Mouse (Mus musculus) neural tube, embryonic 12.5 days (tissue): ENCODE data around the gene Fbxl13. TPM values are rescaled to one million over a fixed set of nuclear protein-coding genes. Genes with fewer than 3 reads are reported as not detected.

Experiments
- ATAC-seq: fragments of 200-750 bp; cut with Nextera tagmentation; 2 replicates; pipeline ENCODE4 v1.8.0; 2017; ENCODE audit warnings: low read depth, mild to moderate bottlenecking, moderate TSS enrichment, moderate library complexity; ENCODE audit not compliant: low FRiP score
- H3K27ac ChIP-seq: fragments of 300-500 bp; sonication (generic); 2 replicates; pipeline ENCODE4 v1.5.1; 2016
- H3K27me3 ChIP-seq: fragments of 300-500 bp; sonication (generic); replicated peaks from 2 replicates; pipeline ENCODE4 v1.6.1; 2016; ENCODE audit warnings: mild to moderate bottlenecking
- H3K36me3 ChIP-seq: fragments of 300-500 bp; sonication (generic); 2 replicates; pipeline ENCODE4 v1.6.1; 2016; ENCODE audit warnings: mild to moderate bottlenecking
- H3K4me1 ChIP-seq: fragments of 300-500 bp; sonication (generic); 2 replicates; pipeline ENCODE4 v1.6.1; 2016
- H3K4me2 ChIP-seq: fragments of 300-500 bp; sonication (generic); replicated peaks from 2 replicates; pipeline ENCODE4 v1.6.1; 2016; ENCODE audit warnings: mild to moderate bottlenecking
- H3K4me3 ChIP-seq: fragments of 300-500 bp; sonication (generic); 2 replicates; pipeline ENCODE4 v1.5.1; 2016
- H3K9ac ChIP-seq: fragments of 300-500 bp; sonication (generic); 2 replicates; pipeline ENCODE4 v1.6.1; 2016; ENCODE audit warnings: mild to moderate bottlenecking
- H3K9me3 ChIP-seq: fragments of 300-500 bp; sonication (generic); 2 replicates; pipeline ENCODE4 v1.6.1; 2016; ENCODE audit warnings: mild to moderate bottlenecking
- WGBS: fragments of 180-500 bp; shearing (Covaris S2); methylation state at CpG from one replicate; pipeline ENCODE4 v1.1.7; 2016; 5-methylcytosine and 5-hydroxymethylcytosine counted together
- polyA plus RNA-seq: library from polyadenylated mRNA; unstranded; fragments of >200 nt; fragmentation: Nextera tagmentation; extraction: Ambion mirVana; gene quantifications from 2 replicates; pipeline ENCODE4 v1.2.1, GENCODE M21; 2016

The Fbxl13 gene
- polyA plus RNA-seq, 1 experiment from 2014 or later = 0.39 TPM

GRCm38 (mm10) chr5:21675019-21675418, 29.6 kb upstream of the Fbxl13 start:
- H3K9ac ChIP-seq = no peak overlapping the region
- H3K4me2 ChIP-seq = no peak overlapping the region
- H3K4me1 ChIP-seq = no peaks in the 10 kb centered on the region; the same call in 1 of the 2 replicates
- H3K36me3 ChIP-seq = peaks cover 30% of the 10 kb centered on the region
- H3K9me3 ChIP-seq = no peaks in the 10 kb centered on the region
- 79% methylated on average over 12 of the region's 12 CpGs for WGBS
- no peak for ATAC-seq
- no peak overlapping the region for H3K4me3 ChIP-seq
- no peak overlapping the region for H3K27ac ChIP-seq
- H3K27me3 ChIP-seq = no peaks in the 10 kb centered on the region

DNA sequence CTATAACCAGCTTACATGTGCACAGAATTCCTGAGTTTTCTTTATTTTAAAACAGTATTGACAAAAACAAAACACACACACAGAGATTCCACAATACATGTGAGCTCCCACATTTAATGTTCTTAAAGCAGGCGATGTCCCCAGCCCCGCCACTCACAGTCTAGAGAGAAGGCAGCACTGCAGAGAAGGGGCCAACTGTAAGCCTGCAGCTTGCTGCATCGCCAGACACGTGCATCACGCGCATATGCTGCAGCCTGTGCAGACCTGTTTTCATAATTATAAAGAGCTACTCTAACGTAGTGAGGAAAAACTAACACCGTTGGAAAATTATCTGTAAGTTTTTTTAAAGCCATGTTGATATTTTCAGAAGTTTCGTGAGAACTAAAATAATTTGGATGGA, 28.3 kb upstream of the Fbxl13 start:
- Histone ChIP-seq H3K9ac (no peak overlapping the region), H3K4me2 (no peak overlapping the region), H3K36me3 (peaks cover 32% of the 10 kb centered on the region), H3K4me3 (no peak overlapping the region), H3K27me3 (no peaks in the 10 kb centered on the region), H3K4me1 (no peaks in the 10 kb centered on the region; the same call in 1 of the 2 replicates), H3K9me3 (no peaks in the 10 kb centered on the region), H3K27ac (no peak overlapping the region)
- peak; percentile 45; the same call in 1 of the 2 replicates for ATAC-seq
- 83% methylated on average over 9 of the region's 9 CpGs for WGBS

DNA sequence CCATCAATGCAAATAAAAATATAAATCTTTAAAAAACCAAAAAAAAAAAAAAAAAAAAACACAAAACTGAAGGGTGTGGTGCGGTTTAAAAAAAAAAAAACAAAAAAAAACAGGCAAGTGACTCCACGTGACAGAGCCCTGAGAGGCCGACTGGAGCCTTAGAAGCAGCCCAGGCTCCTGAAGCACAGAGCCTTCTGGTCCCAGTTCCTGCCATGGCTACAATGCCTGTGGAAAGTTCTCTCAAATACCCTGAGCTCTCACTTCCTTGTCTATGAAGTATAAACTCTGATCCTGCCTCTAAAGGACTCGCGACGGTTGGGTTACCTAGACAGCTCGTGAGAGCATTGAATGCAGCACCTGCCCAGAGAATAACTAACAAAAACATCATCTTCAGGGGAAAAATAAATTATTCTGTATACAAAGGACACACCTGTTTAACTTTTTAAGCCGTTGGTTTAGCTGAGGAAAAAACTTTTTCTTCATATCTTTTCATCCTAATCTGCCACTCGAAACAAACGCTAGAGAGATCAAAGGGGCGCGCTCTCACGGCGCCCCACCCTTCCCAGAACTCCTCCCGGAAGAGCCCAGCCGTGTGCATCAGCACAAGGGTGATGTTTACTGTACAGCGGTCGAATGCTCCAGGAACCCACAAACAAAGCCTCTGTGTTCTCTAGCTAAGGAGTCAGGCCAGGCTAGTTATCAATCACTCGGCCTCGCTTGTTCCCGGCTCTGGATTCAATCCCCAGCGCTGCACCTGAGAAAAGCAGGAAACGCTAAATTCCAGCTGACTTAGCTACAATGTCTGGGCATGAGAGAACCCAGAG, 27.6 kb upstream of the Fbxl13 start:
- Histone ChIP-seq H3K27ac (no peak overlapping the region), H3K27me3 (no peaks in the 10 kb centered on the region), H3K4me1 (no peaks in the 10 kb centered on the region; the same call in 1 of the 2 replicates), H3K9ac (peak overlapping the region; percentile 18; the same call in 1 of the 2 replicates), H3K36me3 (peaks cover 26% of the 10 kb centered on the region), H3K9me3 (no peaks in the 10 kb centered on the region), H3K4me3 (no peak overlapping the region), H3K4me2 (peak overlapping the region; percentile 34; the same call in 1 of the 2 replicates)
- 52% methylated on average over 23 of the region's 23 CpGs for WGBS
- ATAC-seq = peak; percentile 81

- no peak overlapping the region for H3K9ac ChIP-seq
- H3K4me1 ChIP-seq = no peaks in the 10 kb centered on the region
- no peak for ATAC-seq
- WGBS = 78% methylated on average over 2 of the region's 2 CpGs
- H3K9me3 ChIP-seq = no peaks in the 10 kb centered on the region
- H3K4me2 ChIP-seq = no peak overlapping the region
- no peak overlapping the region for H3K27ac ChIP-seq
- H3K36me3 ChIP-seq = peaks cover 4% of the 10 kb centered on the region; the same call in 1 of the 2 replicates
- H3K27me3 ChIP-seq = no peaks in the 10 kb centered on the region
- no peak overlapping the region for H3K4me3 ChIP-seq
Measured at GRCm38 (mm10) chr5:21669307-21669706, 23.9 kb upstream of the Fbxl13 start.

- ATAC-seq = no peak
- Histone ChIP-seq H3K36me3 (peaks cover 19% of the 10 kb centered on the region), H3K4me1 (no peaks in the 10 kb centered on the region), H3K9ac (no peak overlapping the region), H3K27ac (no peak overlapping the region), H3K4me2 (no peak overlapping the region), H3K9me3 (no peaks in the 10 kb centered on the region), H3K4me3 (no peak overlapping the region), H3K27me3 (no peaks in the 10 kb centered on the region)
- 48% methylated on average over 8 of the region's 8 CpGs for WGBS
Measured at GRCm38 (mm10) chr5:21667191-21668137, 22.0 kb upstream of the Fbxl13 start.

- Histone ChIP-seq H3K4me1 (peaks cover 4% of the 10 kb centered on the region; the same call in 1 of the 2 replicates), H3K4me2 (no peak overlapping the region), H3K36me3 (peaks cover 48% of the 10 kb centered on the region), H3K9me3 (no peaks in the 10 kb centered on the region), H3K27me3 (no peaks in the 10 kb centered on the region), H3K27ac (no peak overlapping the region), H3K4me3 (no peak overlapping the region), H3K9ac (no peak overlapping the region)
- 95% methylated on average over 11 of the region's 11 CpGs for WGBS
- ATAC-seq = no peak
Measured at GRCm38 (mm10) chr5:21663081-21663480, 17.6 kb upstream of the Fbxl13 start.

DNA sequence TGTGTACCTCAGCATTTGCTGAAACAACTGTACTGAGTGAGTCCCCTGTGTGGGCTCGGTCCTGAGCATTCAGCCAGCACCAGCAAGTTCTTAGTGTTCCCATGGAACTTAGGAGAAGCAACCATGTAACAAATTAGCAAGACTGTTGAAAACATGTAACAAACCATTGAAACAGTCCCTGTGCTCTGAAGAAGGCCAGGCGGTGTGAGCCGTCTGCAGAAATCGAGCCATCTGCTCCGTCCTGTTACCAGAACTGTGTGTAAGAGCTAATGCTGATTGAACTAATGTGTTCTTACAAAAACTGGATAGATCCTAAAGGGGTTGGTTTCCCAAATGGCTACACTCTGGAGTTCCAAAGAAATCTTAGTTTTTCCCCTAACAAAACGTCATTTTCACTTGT, 15.4 kb upstream of the Fbxl13 start:
- Histone ChIP-seq H3K27ac (no peak overlapping the region), H3K9ac (no peak overlapping the region), H3K4me3 (no peak overlapping the region), H3K9me3 (no peaks in the 10 kb centered on the region), H3K27me3 (no peaks in the 10 kb centered on the region), H3K36me3 (peaks cover 59% of the 10 kb centered on the region), H3K4me2 (no peak overlapping the region), H3K4me1 (peaks cover 4% of the 10 kb centered on the region; the same call in 1 of the 2 replicates)
- WGBS = 93% methylated on average over 6 of the region's 6 CpGs
- no peak for ATAC-seq

DNA sequence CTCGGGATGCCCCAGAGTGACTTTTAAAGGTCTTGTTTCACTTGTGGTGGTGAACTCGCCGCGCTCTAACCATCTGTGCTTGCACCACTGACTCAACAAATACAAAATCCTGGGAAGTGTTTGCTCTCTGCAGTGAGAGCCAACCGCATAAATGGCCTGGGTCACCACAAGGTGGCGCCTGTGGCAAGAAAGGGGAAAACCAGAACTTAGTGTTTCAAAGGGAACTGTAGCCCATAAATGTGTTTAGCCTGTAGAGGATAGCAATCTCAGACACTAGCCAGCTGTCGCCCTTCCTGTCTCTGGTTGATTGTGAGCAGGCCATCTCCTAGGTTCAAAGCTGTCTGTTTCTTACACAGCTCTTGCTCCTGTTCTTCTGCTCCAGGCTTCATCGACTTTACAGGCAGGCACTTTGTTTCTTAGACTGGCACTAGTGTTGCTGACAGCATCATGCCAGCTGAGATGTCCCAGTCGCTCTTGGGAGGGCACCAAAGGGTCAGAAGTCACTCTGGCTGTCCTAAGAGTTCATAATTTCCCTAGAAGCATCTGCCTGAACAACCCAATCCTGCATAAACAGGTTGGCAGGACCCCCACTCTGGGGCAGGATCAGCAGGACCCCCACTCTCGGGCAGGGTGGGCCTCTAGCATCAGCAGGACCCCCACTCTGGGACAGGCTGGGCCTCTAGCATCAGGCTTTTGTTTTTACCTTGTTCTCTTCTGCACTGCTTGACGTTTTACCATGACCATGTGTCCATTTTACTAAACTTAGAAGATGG, 13.4 kb upstream of the Fbxl13 start:
- WGBS = 56% methylated on average over 11 of the region's 11 CpGs
- H3K4me2 ChIP-seq = no peak overlapping the region
- no peak overlapping the region for H3K27ac ChIP-seq
- H3K4me3 ChIP-seq = no peak overlapping the region
- H3K9me3 ChIP-seq = no peaks in the 10 kb centered on the region
- peaks cover 63% of the 10 kb centered on the region for H3K36me3 ChIP-seq
- peaks cover 4% of the 10 kb centered on the region; the same call in 1 of the 2 replicates for H3K4me1 ChIP-seq
- ATAC-seq = peak; percentile 70
- no peak overlapping the region for H3K9ac ChIP-seq
- no peaks in the 10 kb centered on the region for H3K27me3 ChIP-seq

DNA sequence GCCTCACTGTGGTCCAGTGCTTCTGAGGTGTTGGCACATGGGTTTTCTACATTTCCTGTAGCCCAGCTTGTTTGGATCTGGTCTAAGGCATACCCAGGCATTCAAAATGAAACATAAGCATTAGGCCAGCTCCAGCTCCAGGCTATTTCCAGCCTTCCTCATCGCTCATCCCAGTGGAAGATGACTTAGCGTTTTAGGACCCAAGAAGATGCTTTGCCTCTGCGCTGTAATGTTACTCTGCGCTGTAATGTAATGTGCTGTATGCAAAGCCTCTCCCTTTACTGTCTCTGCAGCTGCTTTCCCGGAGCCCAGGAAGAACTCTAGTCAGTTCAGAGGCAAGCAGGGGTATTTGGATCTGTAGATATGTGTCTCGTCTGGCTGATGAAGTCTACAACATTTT, 12.6 kb upstream of the Fbxl13 start:
- H3K27ac ChIP-seq = no peak overlapping the region
- no peaks in the 10 kb centered on the region for H3K9me3 ChIP-seq
- no peak for ATAC-seq
- H3K4me1 ChIP-seq = peaks cover 4% of the 10 kb centered on the region; the same call in 1 of the 2 replicates
- no peak overlapping the region for H3K9ac ChIP-seq
- H3K4me2 ChIP-seq = no peak overlapping the region
- H3K4me3 ChIP-seq = no peak overlapping the region
- peaks cover 62% of the 10 kb centered on the region for H3K36me3 ChIP-seq
- no peaks in the 10 kb centered on the region for H3K27me3 ChIP-seq
- WGBS = 86% methylated on average over 6 of the region's 6 CpGs

DNA sequence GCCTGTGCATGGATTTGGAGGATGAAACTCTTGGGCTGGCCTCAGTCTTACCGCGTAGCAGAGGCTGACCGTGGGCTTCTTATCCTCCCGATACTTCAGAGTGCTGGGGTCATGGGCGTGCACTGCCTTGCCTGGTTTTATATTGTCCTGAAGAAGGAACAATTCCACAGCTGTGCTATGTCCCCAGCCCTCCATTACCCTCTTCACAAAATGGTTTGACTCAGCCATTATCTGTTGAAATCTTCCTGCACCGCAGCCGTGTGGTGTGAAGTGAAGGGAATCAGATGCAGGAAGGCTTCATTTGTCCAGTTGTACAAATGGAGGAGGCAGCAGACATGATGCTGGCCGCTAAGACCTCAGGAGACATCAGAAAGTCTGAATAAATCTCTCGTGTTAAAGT, 11.5 kb upstream of the Fbxl13 start:
- Histone ChIP-seq H3K36me3 (peaks cover 65% of the 10 kb centered on the region), H3K27ac (no peak overlapping the region), H3K27me3 (no peaks in the 10 kb centered on the region), H3K4me2 (no peak overlapping the region), H3K4me3 (no peak overlapping the region), H3K9ac (no peak overlapping the region), H3K9me3 (no peaks in the 10 kb centered on the region), H3K4me1 (peaks cover 4% of the 10 kb centered on the region; the same call in 1 of the 2 replicates)
- no peak for ATAC-seq
- WGBS = 91% methylated on average over 9 of the region's 9 CpGs

DNA sequence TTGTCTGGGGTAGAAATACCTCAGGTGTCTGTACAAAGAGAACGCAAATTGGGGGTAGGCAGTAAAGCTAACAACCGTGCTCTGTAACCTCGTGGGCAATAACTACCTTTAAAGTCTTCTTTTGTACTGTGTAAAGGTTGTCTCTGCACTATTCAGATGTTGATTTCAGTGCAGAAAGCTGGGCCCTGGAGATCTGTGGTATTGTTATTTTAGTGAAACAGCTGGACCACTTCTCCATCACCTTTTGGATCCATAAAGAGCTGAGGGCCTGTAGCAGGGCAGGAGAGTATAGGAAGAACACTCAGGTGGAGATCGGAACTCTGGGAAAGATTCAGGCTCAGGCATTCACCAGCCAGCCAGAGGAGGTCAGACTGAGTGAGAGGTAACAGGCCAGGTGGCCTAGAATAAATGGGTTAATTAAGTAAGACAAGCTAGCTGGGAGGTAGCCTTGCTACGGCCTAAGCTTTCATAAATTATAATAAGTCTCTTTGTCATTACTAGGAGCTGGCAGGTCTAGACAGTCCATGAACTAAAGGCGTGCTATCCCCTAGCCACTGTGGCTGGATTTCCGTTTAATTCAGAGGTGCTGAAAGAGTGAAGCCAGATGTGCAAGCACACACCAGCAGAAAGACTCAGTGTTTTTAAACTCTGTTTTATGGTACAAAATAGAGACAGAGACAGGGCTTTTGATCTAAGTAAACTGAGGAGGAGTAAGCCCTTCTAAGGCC, 6.6 kb upstream of the Fbxl13 start:
- Histone ChIP-seq H3K4me2 (no peak overlapping the region), H3K9me3 (no peaks in the 10 kb centered on the region), H3K4me3 (no peak overlapping the region), H3K9ac (no peak overlapping the region), H3K36me3 (peaks cover 69% of the 10 kb centered on the region), H3K27me3 (no peaks in the 10 kb centered on the region), H3K27ac (no peak overlapping the region), H3K4me1 (peaks cover 5% of the 10 kb centered on the region)
- 76% methylated on average over 7 of the region's 7 CpGs for WGBS
- ATAC-seq = no peak
